Mouse (Mus musculus) forebrain, embryonic 10.5 days (tissue): Measurements from ENCODE around the gene Chd4. TPM values are rescaled to one million over a fixed set of nuclear protein-coding genes. Genes with fewer than 3 reads are reported as not detected.

ENCODE experiments used
- DNase-seq: peaks from one replicate; pipeline ENCODE4 v3.0.0-alpha.2; 2017; ENCODE audit warnings: low spot score; ENCODE audit errors: extremely low spot score
- H3K27ac ChIP-seq: fragments of 300-500 bp; sonication (generic); 2 replicates; pipeline ENCODE4 v1.5.1; 2016; ENCODE audit warnings: mild to moderate bottlenecking
- H3K27me3 ChIP-seq: fragments of 300-500 bp; sonication (generic); 2 replicates; pipeline ENCODE4 v1.6.1; 2016; ENCODE audit warnings: mild to moderate bottlenecking; ENCODE audit not compliant: poor library complexity, severe bottlenecking
- H3K36me3 ChIP-seq: fragments of 300-500 bp; sonication (generic); replicated peaks from 2 replicates; pipeline ENCODE4 v1.6.1; 2016; ENCODE audit warnings: mild to moderate bottlenecking, moderate library complexity
- H3K4me1 ChIP-seq: fragments of 300-500 bp; sonication (generic); 2 replicates; pipeline ENCODE4 v1.6.1; 2016
- H3K4me3 ChIP-seq: fragments of 300-500 bp; sonication (generic); 2 replicates; pipeline ENCODE4 v1.5.1; 2016; ENCODE audit warnings: mild to moderate bottlenecking, moderate library complexity
- H3K9me3 ChIP-seq: fragments of 300-500 bp; sonication (generic); 2 replicates; pipeline ENCODE4 v1.6.1; 2016; ENCODE audit warnings: mild to moderate bottlenecking, moderate library complexity
- WGBS: fragments of 180-500 bp; shearing (Covaris S2); methylation state at CpG from one replicate; pipeline ENCODE4 v1.1.7; 2016; 5-methylcytosine and 5-hydroxymethylcytosine counted together
- polyA plus RNA-seq: library from polyadenylated mRNA; unstranded; fragments of >200 nt; fragmentation: Nextera tagmentation; extraction: Ambion mirVana; gene quantifications from 2 replicates; pipeline ENCODE4 v1.2.1, GENCODE M21; 2016

Gene Chd4
- polyA plus RNA-seq, 1 experiment from 2014 or later = 99.4 TPM

DNA sequence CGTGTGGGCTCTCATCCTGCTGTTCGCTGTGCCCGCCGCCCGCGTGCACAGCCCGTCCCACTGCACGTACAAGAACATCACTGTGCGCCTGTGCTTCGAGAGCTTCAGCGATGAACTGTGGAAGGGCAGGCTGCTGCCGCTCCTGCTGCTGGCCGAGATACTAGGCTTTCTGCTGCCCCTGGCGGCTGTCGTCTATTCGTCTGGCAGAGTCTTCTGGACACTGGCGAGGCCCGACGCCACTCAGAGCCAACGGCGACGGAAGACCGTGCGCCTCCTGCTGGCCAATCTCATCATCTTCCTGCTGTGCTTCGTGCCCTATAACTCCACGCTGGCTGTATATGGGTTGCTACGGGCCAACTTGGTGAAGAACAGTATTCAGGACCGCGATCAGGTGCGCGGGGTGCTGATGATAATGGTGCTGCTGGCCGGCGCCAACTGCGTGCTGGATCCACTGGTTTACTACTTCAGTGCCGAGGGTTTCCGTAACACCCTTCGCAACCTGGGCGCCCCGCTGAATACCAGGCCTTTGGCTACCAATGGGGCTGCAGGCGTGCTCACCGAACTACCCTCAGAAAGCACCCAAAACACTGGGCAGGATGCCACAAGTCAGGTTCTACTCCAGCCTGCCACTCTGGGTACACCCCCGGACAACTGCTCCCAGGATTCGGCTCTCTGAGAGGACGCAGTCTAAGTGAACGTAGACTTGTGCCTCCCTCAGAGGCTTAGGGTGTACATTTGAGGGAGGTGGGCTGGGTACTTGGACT lies 13.8 kb upstream of the Chd4 start:
- peak overlapping the region; percentile 86 for H3K27ac ChIP-seq
- H3K4me3 ChIP-seq = peak overlapping the region; percentile 54
- H3K36me3 ChIP-seq = no peaks in the 10 kb centered on the region
- no peaks in the 10 kb centered on the region for H3K9me3 ChIP-seq
- DNase-seq = peak; percentile 91
- WGBS = 22% methylated on average over 45 of the region's 45 CpGs
- peaks cover 34% of the 10 kb centered on the region for H3K27me3 ChIP-seq
- peaks cover 24% of the 10 kb centered on the region for H3K4me1 ChIP-seq

DNA sequence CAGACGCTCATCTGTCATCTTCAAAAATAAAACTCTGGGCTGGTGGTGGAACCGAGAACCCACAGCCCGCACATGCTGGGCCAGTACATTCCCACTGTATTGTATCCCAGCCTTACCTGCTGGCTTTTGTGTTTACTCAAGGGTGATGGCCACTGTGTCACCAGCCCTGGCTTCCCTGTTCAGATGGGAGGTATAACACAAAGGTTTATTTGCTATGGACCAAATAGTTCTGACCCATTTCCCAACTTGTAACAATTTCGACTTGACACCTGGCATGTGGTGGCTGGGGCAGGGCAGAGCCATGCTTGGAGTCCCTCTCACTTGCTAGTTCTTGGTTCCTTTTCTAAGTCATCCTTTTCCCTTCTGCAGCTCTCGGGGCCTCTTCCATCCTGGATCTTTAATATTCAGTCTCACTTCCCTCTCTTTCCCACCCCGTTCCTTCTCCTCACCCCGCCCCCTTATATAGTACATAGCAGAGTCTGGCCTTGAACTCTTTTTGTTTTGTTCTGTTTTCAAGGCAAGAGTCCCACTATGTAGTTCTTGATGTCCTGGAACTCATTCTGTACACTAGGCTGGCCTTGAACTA lies 12.9 kb upstream of the Chd4 start:
- no peaks in the 10 kb centered on the region for H3K36me3 ChIP-seq
- DNase-seq = no peak
- H3K4me3 ChIP-seq = no peak overlapping the region
- no peak overlapping the region for H3K27ac ChIP-seq
- H3K9me3 ChIP-seq = no peaks in the 10 kb centered on the region
- peaks cover 25% of the 10 kb centered on the region for H3K4me1 ChIP-seq
- 91% methylated on average over 7 of the region's 7 CpGs for WGBS
- peaks cover 34% of the 10 kb centered on the region for H3K27me3 ChIP-seq

DNA sequence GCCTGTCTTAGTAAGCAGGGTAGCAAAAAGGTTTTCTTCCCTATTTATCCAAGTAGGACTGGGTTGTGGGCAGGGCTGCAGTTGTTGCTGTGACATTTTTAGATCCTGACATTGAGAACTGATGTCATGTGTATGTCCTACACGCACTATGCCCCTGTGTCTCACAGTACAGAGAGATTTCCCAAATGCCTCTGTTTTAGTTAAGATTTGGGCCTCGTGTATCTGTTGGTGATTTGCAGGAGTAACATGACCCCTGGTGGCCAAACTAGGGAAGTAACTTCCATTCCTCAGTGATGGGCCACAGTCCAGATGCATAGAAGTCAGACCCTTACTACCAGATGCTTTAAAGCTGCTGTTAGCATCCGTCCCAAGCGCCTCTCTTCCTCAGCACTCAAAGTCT lies 11.4 kb upstream of the Chd4 start:
- H3K36me3 ChIP-seq = no peaks in the 10 kb centered on the region
- H3K9me3 ChIP-seq = no peaks in the 10 kb centered on the region
- peaks cover 40% of the 10 kb centered on the region for H3K4me1 ChIP-seq
- peaks cover 34% of the 10 kb centered on the region for H3K27me3 ChIP-seq
- DNase-seq = peak; percentile 58
- H3K27ac ChIP-seq = peak overlapping the region; percentile 48
- no peak overlapping the region for H3K4me3 ChIP-seq
- 8% methylated on average over 4 of the region's 4 CpGs for WGBS

DNA sequence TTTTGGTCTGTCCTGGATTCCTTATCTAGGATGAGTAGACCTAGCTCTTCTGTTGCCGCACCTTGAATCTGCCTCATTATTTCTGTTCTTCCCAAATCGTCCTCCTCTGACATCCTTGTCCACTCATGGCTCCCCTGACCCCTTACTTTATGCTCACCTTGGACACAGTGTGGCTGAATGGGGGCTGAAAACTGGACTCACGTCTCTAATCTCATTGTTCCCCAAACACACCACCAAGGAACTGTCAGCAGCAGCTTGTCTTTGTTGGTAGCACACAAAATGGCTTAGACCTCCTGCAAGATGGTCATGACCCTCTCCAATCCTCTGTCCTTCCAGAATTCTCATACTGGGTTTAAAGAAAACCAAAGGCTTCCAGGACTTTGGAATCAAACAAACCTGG lies 7.8 kb upstream of the Chd4 start:
- Histone ChIP-seq H3K27me3 (peaks cover 5% of the 10 kb centered on the region; the same call in 1 of the 2 replicates), H3K9me3 (no peaks in the 10 kb centered on the region), H3K4me1 (peaks cover 46% of the 10 kb centered on the region), H3K4me3 (no peak overlapping the region), H3K36me3 (no peaks in the 10 kb centered on the region), H3K27ac (peak overlapping the region; percentile 92)
- no peak for DNase-seq
- 82% methylated on average over 3 of the region's 3 CpGs for WGBS

DNA sequence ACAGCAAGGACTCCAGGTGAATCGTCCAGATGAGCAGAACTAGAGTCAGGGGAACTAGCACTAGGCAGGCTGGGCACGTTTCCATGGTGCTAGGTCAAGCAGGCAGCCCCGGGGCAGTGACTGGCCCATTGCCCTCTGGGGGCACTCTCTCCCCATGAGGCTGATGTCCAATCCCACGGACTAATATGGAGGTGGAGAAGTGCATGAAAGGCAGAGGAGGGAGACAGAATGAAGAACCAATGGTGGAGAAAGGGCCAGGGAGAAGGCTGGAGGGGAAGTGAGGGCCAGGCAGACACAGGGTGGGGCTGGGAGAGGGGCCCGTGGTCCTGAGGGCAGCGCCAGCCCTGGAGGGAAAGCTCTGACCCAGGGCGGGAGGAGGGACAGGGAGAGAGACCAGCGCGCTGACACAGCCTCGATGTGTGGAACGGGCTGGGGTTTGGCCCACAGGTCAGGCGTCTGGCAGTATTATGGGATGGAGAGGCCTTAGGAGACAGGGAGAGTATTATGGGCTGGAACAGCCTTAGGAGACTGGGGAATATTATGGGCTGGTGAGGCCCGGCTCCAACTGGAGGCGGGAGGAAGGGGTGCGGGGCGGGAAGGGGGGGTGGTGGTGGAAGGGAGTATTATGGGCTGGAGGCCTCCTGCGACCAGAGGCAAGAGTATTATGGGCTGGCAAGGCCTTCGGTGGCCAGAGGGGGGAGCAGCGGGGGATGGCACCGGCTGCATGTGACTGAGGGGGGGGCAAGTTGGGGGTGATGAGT lies 7.0 kb upstream of the Chd4 start:
- WGBS = under 1% methylated on average over 20 of the region's 20 CpGs
- Histone ChIP-seq H3K27ac (peak overlapping the region; percentile 92), H3K4me1 (peaks cover 41% of the 10 kb centered on the region), H3K4me3 (peak overlapping the region; percentile 42), H3K27me3 (no peaks in the 10 kb centered on the region), H3K36me3 (no peaks in the 10 kb centered on the region), H3K9me3 (no peaks in the 10 kb centered on the region)
- peak; percentile 88 for DNase-seq

DNA sequence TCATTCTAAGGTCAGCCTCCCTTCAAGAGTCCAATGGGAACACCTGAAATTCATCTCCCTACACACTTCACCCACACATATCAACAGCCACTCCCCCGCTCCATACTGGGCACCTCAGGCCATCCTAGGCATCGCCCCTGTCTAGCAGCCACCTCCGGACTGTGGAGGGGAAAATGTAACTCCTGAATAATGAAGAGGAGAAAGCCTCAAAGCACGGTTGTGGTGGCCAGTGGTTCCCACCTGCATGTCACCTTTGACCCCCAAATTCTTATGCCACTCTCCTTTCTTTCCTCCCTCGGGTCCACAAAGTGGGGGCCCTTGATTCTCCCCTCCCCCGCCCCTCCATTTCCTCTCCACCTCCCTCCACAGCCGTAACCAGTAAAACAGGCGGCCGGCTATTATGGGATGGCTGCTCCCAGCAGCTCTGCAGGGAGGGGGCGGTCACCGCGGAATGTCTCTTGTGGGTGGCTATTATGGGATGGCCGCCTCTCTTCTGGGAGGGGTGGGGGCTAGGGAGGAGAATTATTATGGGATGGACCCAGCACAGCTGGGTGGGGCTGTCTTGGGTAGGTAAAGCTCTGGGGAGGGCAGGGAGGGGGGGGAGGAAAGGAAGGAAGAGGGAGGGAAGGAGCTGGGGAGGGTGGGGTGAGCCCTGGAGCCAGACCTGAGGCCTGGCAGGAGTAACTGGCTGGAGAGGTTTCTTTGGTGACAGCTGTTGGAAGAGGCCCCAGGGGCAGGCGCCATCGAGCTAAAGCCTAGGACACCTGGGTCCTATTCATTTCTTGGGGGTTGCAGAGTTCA lies 6.1 kb upstream of the Chd4 start:
- peak; percentile 74 for DNase-seq
- H3K36me3 ChIP-seq = no peaks in the 10 kb centered on the region
- 4% methylated on average over 15 of the region's 15 CpGs for WGBS
- no peaks in the 10 kb centered on the region for H3K9me3 ChIP-seq
- H3K27me3 ChIP-seq = no peaks in the 10 kb centered on the region
- H3K27ac ChIP-seq = peak overlapping the region; percentile 92
- H3K4me1 ChIP-seq = peaks cover 34% of the 10 kb centered on the region
- peak overlapping the region; percentile 42 for H3K4me3 ChIP-seq

DNA sequence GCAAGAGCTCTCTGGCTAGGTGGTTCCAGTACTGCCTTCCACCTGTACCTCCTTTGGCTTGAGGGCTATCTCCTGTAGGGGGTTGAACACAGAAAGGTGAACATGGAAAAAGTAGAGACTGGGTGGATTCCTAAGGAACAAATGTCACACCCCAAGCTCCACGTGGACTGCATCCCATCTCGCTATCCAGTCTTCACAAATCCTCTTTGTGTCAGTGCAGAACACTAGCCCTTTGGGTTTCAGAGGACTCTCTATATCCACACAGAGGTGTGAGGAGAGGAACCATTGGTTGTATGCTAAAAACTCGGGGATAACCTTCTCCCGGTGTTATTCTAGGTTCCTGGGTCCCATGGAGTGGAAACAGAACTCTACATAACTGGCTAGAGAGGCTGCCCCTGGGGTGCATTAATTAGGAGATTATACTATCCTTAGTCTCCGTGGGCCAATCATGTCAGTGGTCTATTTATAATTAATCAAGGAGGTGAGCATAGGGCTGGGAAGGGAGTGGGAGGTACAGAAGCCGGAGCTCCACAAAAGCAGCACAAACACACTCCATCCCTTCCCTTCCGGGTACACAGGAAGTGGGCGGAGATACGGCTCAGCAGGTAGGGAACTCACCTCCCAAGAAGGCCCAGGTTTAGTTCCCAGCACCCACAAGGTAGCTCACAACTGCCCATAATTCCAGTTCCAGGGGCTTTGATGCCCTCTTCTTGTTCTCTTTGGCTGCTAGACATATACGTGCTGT lies 5.3 kb upstream of the Chd4 start:
- peak overlapping the region; percentile 42 for H3K4me3 ChIP-seq
- H3K36me3 ChIP-seq = no peaks in the 10 kb centered on the region

DNA sequence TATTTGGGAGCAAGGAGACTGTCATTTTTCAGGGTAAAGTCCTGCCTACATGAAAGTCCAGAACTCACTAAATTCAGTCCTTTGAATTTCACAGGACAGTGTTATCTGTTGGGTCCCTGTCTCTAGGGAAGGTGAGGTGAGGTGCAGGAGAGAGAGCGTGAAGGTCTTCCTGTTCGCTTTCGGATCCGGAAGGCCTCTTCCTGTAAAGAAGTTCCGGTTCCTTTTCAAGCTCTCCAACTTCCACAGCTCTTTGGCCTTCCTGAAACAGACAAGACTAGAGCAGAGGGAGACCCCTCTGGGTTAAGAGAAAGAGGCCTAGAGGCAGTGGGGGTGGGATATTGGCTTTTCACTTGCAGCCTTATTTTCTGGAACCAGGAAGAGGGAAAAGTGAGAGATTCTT lies 3.4 kb upstream of the Chd4 start:
- Histone ChIP-seq H3K4me3 (no peak overlapping the region), H3K36me3 (peaks cover under 1% of the 10 kb centered on the region; the same call in 1 of the 2 replicates), H3K27me3 (no peaks in the 10 kb centered on the region), H3K4me1 (peaks cover 55% of the 10 kb centered on the region), H3K9me3 (no peaks in the 10 kb centered on the region), H3K27ac (0 out of 2 replicates have a peak overlapping the region, but pooled peaks have one; percentile 6)
- whole genome bisulfite sequencing = 94% methylated on average over 5 of the region's 5 CpGs
- no peak for DNase-seq

More for the DNA sequence above, 5.3 kb upstream of the Chd4 start:
- 54% methylated on average over 10 of the region's 10 CpGs for WGBS
- Histone ChIP-seq H3K9me3 (no peaks in the 10 kb centered on the region), H3K27me3 (no peaks in the 10 kb centered on the region), H3K27ac (peak overlapping the region; percentile 92), H3K4me1 (peaks cover 42% of the 10 kb centered on the region)
- no peak for DNase-seq

DNA sequence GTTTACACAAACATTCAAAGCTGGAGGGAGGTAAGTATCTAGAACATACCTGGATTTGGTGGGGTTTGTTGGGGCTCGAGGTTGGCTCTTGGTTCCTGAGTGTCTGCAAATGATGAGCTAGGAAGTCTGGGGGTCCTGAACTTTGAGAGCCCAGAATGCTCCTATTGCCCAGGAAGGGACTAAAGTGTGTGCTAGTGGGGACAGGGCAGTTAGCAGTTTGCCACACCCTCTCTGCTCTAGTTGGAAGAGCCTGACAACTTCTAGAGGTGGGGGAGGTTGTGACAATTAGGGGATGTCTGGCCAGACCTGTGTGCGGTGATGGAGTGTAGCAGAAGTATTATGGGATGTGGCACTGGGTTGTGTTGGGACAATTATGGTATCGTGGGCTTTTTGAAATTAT lies 938 bp upstream of the Chd4 start:
- no peak for DNase-seq
- peaks cover 25% of the 10 kb centered on the region for H3K36me3 ChIP-seq
- H3K27ac ChIP-seq = peak overlapping the region; percentile 97; the same call in 1 of the 2 replicates
- WGBS = 77% methylated on average over 3 of the region's 3 CpGs
- H3K4me1 ChIP-seq = peaks cover 59% of the 10 kb centered on the region
- 0 out of 2 replicates have a peak overlapping the region, but pooled peaks have one; percentile 100 for H3K4me3 ChIP-seq
- no peaks in the 10 kb centered on the region for H3K27me3 ChIP-seq
- no peaks in the 10 kb centered on the region for H3K9me3 ChIP-seq

DNA sequence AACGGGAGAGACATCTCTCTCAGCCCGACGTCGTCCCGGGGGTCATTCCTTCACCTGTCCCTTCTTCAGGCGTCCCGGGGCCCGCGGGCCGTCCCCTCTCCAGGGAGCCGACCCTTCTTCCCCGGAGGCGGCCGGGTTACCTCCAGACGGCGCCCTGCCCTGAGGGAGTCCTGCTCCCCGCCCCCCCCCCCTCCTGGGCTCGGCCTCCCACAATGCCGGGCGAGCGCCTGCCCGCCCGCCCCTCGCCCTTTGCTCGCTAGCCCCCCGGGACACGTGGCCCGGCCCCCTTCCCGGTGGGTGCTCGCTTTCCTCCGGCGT lies 457 bp downstream of the Chd4 start:
- under 1% methylated on average over 27 of the region's 32 CpGs for WGBS
- Histone ChIP-seq H3K9me3 (no peaks in the 10 kb centered on the region), H3K27ac (peak overlapping the region; percentile 97), H3K4me3 (peak overlapping the region; percentile 100), H3K36me3 (peaks cover 39% of the 10 kb centered on the region), H3K4me1 (peaks cover 54% of the 10 kb centered on the region), H3K27me3 (no peaks in the 10 kb centered on the region)
- DNase-seq = no peak

DNA sequence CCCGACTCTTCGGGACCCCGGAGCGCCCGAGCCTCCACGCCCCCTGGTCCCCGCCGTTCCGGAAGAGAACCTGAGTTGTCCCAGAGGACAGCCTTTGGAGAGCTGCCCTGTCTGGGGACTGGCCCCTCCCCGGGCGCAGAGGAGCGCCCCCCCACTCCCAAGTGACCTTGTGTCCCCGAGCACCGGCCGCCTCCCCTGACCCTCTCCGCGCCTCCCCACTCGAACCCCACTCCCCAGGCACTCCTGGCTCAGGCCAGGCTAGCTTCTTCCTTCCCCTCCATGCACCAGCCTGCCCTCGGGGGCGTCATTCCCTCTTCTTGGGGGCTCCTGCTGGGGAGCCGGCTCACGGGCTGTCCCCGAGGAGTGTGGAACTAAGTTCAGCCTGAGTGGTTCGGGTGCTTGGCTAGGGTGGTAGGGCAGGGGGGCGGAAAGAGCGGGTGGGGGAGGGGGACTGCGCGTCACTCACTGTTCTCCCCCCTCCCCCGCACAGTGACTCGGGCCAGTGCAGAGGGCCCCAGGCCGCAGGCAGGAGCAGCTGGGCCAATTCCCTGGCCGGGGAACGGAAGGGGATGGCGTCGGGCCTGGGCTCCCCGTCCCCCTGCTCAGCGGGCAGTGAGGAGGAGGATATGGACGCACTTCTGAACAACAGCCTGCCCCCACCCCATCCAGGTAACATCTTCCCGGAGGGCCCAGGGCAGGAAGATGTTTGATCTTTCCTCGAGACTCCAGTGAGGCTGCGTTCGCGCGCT lies 990 bp downstream of the Chd4 start:
- Histone ChIP-seq H3K4me3 (peak overlapping the region; percentile 100), H3K4me1 (peaks cover 53% of the 10 kb centered on the region), H3K36me3 (peaks cover 44% of the 10 kb centered on the region), H3K27ac (peak overlapping the region; percentile 97), H3K9me3 (no peaks in the 10 kb centered on the region), H3K27me3 (no peaks in the 10 kb centered on the region)
- under 1% methylated on average over 43 of the region's 44 CpGs for WGBS
- DNase-seq = peak; percentile 58
